Mouse (Mus musculus) lung, postnatal 0 days (tissue): ENCODE data around the gene Ms4a14. TPM values are rescaled to one million over a fixed set of nuclear protein-coding genes. Genes with fewer than 3 reads are reported as not detected.
A peak's percentile ranks its signal among the peaks of the same experiment; 100 is the strongest.

ENCODE experiments used
- ATAC-seq: fragments of 200-750 bp; cut with Nextera tagmentation; 2 replicates; pipeline ENCODE4 v1.8.0; 2017; ENCODE audit warnings: moderate library complexity
- DNase-seq: peaks from one replicate; pipeline ENCODE4 v3.0.0-alpha.2; 2016; ENCODE audit warnings: low spot score
- H3K27ac ChIP-seq: fragments of 300-500 bp; sonication (generic); 2 replicates; pipeline ENCODE4 v1.5.1; 2014; ENCODE audit warnings: antibody characterized with exemption, mild to moderate bottlenecking, low read length, mixed read lengths
- H3K27me3 ChIP-seq: fragments of 300-500 bp; sonication (generic); replicated peaks from 2 replicates; pipeline ENCODE4 v1.6.1; 2014; ENCODE audit warnings: low read length, mixed read lengths; ENCODE audit not compliant: insufficient read depth
- H3K36me3 ChIP-seq: fragments of 300-500 bp; sonication (generic); 2 replicates; pipeline ENCODE4 v1.6.1; 2014; ENCODE audit warnings: low read length, mixed read lengths; ENCODE audit not compliant: insufficient read depth
- H3K4me1 ChIP-seq: fragments of 300-500 bp; sonication (generic); 2 replicates; pipeline ENCODE4 v1.6.1; 2014; ENCODE audit warnings: antibody characterized with exemption, low read depth, low read length, mixed read lengths; ENCODE audit not compliant: insufficient read depth
- H3K4me2 ChIP-seq: fragments of 300-500 bp; sonication (generic); replicated peaks from 2 replicates; pipeline ENCODE4 v1.6.1; 2014; ENCODE audit warnings: low read depth, mild to moderate bottlenecking, low read length, moderate library complexity, mixed read lengths
- H3K4me3 ChIP-seq: fragments of 300-500 bp; sonication (generic); 2 replicates; pipeline ENCODE4 v1.5.1; 2014; ENCODE audit warnings: low read depth, low read length
- H3K9ac ChIP-seq: fragments of 300-500 bp; sonication (generic); replicated peaks from 2 replicates; pipeline ENCODE4 v1.6.1; 2014; ENCODE audit warnings: low read depth, mild to moderate bottlenecking
- H3K9me3 ChIP-seq: fragments of 300-500 bp; sonication (generic); 2 replicates; pipeline ENCODE4 v1.6.1; 2016; ENCODE audit warnings: low read length, mixed read lengths
- CTCF ChIP-seq: IDR thresholded peaks from 2 replicates; pipeline ENCODE4 v1.5.1; 2016; ENCODE audit warnings: antibody characterized with exemption, mild to moderate bottlenecking
- EP300 ChIP-seq: IDR thresholded peaks from 2 replicates; pipeline ENCODE4 v1.6.1; 2016; ENCODE audit warnings: antibody characterized with exemption, mild to moderate bottlenecking, control low read depth
- WGBS: fragments of 180-500 bp; shearing (Covaris S2); extraction: QIAGEN DNeasy Blood & Tissue Kit; methylation state at CpG from one replicate; pipeline ENCODE4 v1.1.7; 2014; 5-methylcytosine and 5-hydroxymethylcytosine counted together
- polyA plus RNA-seq: library from polyadenylated mRNA; unstranded; fragments of >200 nt; fragmentation: Nextera tagmentation; extraction: Ambion mirVana; gene quantifications from 2 replicates; pipeline ENCODE4 v1.2.1, GENCODE M21; 2015

The Ms4a14 gene
- polyA plus RNA-seq, result 0.05 and 0.07 TPM in 2 replicates

DNA sequence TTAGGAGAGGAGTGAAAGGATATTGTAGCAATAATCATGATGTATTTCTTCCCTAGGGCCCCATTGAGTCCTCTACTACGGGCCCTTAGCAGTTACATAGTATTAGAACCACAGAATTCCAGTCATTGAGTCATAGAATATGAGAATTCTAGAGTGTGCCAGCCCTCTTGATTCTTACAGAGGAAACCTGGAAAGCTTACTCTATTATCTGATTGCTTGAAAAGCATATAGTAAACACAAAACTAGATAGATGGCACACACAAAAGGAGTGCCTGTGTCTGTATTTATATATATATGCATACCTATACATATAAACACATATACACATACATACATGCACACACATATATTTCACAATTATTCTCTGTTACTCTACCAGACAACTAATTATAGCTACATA, at the start of gene Ms4a14:
Gene Ms4a14 (minus strand): TSS at position 101 of the 400 bp plus-strand sequence.
- Histone ChIP-seq H3K4me2 (no peak within 1 kb of the TSS), H3K9me3 (no peaks in the 10 kb centered on the region), H3K27ac (no peak within 1 kb of the TSS), H3K9ac (no peak within 1 kb of the TSS), H3K4me1 (no peaks in the 10 kb centered on the region), H3K36me3 (no peaks in the 10 kb centered on the region), H3K4me3 (no peak within 1 kb of the TSS), H3K27me3 (no peaks in the 10 kb centered on the region)
- ATAC-seq (no peak), DNase-seq (no peak)
- TF ChIP-seq CTCF, result no peak
- TF ChIP-seq EP300, result no peak
- WGBS, result 44% methylated on average over 1 of the region's 1 CpGs

DNA sequence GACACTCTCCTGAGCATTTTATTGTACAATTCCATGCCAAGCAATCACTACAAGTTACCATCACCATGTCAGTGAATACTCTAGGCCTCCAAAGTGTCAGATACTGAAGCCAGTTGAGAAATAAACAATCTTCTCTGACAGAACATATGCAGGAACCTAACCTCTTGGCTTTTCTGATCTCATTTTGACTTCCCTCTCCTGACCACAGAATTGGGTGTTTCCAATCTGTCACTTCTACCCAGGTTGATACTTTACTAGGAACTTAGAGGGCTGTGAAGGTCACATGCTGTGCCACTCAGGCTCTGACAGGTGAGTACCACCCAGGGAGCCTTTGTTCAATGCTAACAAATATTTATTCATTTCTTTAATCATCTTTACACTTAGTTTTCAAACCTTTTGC, 47.7 kb upstream of the Ms4a14 start:
- TF ChIP-seq CTCF, result no peak
- TF ChIP-seq EP300, result no peak
- Histone ChIP-seq H3K9me3 (no peaks in the 10 kb centered on the region), H3K4me2 (no peak overlapping the region), H3K4me1 (no peaks in the 10 kb centered on the region), H3K27ac (no peak overlapping the region), H3K36me3 (no peaks in the 10 kb centered on the region), H3K27me3 (no peaks in the 10 kb centered on the region), H3K4me3 (no peak overlapping the region), H3K9ac (no peak overlapping the region)
- DNase-seq (no peak), ATAC-seq (no peak)

DNA sequence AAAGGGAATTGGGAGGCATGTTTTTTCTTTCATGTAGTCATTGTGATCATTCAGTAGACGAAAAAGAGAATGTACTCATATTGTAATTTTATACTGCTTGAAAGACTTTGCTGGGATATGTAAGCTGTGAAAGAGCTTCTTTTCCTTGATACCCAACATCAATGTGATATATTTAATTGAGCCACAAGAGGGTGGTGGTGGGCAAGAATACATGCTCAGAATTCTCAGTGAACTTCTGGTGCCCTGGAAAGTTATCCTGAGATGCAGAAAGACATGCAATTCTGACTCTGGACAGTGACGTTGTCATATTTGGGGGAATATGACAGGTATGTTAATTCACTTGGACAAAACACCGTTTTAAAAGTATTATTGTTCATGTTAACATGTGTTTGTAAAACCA, 45.9 kb upstream of the Ms4a14 start:
- Histone ChIP-seq H3K27me3 (no peaks in the 10 kb centered on the region), H3K9ac (no peak overlapping the region), H3K4me3 (no peak overlapping the region), H3K27ac (no peak overlapping the region), H3K36me3 (no peaks in the 10 kb centered on the region), H3K4me2 (no peak overlapping the region), H3K9me3 (no peaks in the 10 kb centered on the region), H3K4me1 (no peaks in the 10 kb centered on the region)
- ATAC-seq (no peak), DNase-seq (peak; percentile 7)
- 56% methylated on average over 3 of the region's 3 CpGs for WGBS
- TF ChIP-seq CTCF, result peak; percentile 43
- TF ChIP-seq EP300, result no peak

DNA sequence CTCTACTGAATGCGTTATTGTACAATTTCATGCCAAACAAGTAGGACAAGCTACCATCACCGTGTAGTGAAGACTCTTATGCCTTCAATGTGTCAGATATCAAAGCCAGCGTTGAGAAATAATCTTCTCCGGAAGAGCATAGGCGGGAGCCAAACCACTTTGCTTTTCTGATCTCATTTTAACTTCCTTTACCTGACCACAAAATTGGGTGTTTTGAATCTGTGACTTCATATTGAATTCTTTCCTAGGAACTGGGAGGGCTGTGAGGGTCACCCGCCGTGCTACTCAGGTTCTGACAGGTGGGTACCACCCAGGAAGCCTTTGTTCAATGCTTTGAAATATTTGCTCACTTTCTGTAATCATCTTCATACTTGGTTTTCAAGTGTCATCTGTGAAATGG, 41.5 kb upstream of the Ms4a14 start:
- no peaks in the 10 kb centered on the region for H3K4me1 ChIP-seq
- no peak overlapping the region for H3K27ac ChIP-seq
- TF ChIP-seq CTCF (no peak), EP300 (no peak)
- WGBS, result 57% methylated on average over 7 of the region's 7 CpGs
- DNase-seq, result no peak
- no peak overlapping the region for H3K4me2 ChIP-seq
- H3K27me3 ChIP-seq, result no peaks in the 10 kb centered on the region
- no peaks in the 10 kb centered on the region for H3K36me3 ChIP-seq
- H3K9me3 ChIP-seq, result no peaks in the 10 kb centered on the region
- H3K4me3 ChIP-seq, result no peak overlapping the region
- no peak overlapping the region for H3K9ac ChIP-seq
- ATAC-seq, result no peak

DNA sequence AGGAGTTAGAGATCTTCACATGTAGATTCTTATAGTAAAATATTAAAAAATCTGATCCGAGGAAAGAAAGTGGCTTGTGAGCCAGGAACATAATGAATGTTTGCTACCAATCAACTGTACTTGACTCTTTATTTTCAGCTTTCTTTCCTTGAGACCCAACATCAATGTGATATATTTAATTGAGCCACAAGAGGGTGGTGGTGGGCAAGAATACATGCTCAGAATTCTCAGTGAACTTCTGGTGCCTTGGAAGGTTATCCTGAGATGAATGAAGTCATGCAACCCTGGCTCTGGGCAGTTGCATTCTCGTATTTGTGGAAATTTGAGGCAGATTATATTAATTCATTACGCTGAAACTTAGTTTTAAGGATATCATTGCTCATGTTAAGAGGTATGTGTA, 37.6 kb upstream of the Ms4a14 start:
- H3K4me2 ChIP-seq, result no peak overlapping the region
- no peaks in the 10 kb centered on the region for H3K4me1 ChIP-seq
- no peak overlapping the region for H3K9ac ChIP-seq
- no peak overlapping the region for H3K27ac ChIP-seq
- H3K9me3 ChIP-seq, result no peaks in the 10 kb centered on the region
- no peaks in the 10 kb centered on the region for H3K27me3 ChIP-seq
- DNase-seq, result no peak
- no peak overlapping the region for H3K4me3 ChIP-seq
- no peak for ATAC-seq
- no peaks in the 10 kb centered on the region for H3K36me3 ChIP-seq
- WGBS, result 33% methylated on average over 3 of the region's 3 CpGs
- no peak for TF ChIP-seq EP300
- peak; percentile 46 for TF ChIP-seq CTCF

DNA sequence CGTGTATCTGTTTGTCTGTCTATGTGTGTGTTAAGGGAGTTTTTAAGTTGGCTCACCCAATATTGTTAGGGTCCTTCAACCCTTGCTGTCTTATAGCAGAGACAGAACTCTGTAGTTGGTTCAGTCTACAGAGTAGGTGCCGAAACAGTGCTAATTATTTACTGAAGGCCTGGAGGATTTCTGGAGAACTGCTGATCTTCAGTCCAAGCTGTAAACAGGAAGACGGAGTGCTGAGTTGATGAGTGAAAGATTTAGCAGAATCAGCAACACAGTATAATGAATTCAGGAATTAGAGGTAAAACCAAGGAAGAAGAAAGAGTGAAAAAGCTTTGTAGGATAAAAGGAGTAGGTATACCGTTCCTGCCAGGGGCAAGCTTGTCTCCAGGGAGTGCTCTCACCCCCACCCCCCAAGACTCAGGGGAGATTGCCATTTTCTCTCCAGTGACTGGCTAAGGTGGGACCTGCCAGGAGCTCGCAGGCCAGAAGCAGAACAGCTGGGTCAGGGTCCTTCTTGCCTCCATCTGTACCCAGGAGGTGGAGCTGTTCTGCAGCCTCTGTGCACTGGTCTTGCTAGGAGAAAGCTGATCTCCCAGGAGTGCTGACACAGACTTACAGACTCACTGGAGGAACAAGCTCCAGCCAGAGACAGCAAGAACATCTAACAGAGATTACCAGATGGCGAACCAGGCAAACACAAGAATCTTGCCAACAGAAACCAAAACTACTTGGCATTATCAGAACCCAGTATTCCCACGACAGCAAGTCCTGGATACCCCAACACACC, 35.6 kb upstream of the Ms4a14 start:
- Histone ChIP-seq H3K9me3 (no peaks in the 10 kb centered on the region), H3K4me1 (no peaks in the 10 kb centered on the region), H3K4me2 (no peak overlapping the region), H3K4me3 (no peak overlapping the region), H3K36me3 (no peaks in the 10 kb centered on the region), H3K27me3 (no peaks in the 10 kb centered on the region), H3K27ac (no peak overlapping the region), H3K9ac (no peak overlapping the region)
- TF ChIP-seq EP300 (no peak), CTCF (peak; percentile 34)
- WGBS, result 54% methylated on average over 7 of the region's 7 CpGs
- ATAC-seq (no peak), DNase-seq (no peak)
